16 mouse cellular contexts compared by ENCODE assay signal in genomic region chr2:115969201-115969600, GRCm38 (mm10).
"Had no signal": no experiment of that assay in that cellular context is flagged by ENCODE, and none has a peak within 500 bp of the region (broad histone marks: within the 10 kb centered on the region; RNA-seq: fewer than 3 reads in every experiment).

No protein-coding gene starts in this region.

- H3K4me3 ChIP-seq: midbrain, embryonic 10.5 days; midbrain, embryonic 12.5 days; myocyte; neural tube, embryonic 13.5 days; neural tube, embryonic 15.5 days had no signal

- H3K4me2 ChIP-seq: lung, embryonic 14.5 days; midbrain, embryonic 12.5 days; neural tube, embryonic 13.5 days; neural tube, embryonic 15.5 days had no signal

- DNase-seq: lung, adult 18-20 months; lung, embryonic 14.5 days; lung, postnatal 10 days; lung, postnatal 4 days; midbrain, embryonic 14.5 days; right cerebral cortex, postnatal 14 days; spleen, adult 18-20 months; thymus, adult 18-20 months; thymus, postnatal 14 days; thymus, postnatal 36 days had no signal

- H3K27ac ChIP-seq: midbrain, embryonic 10.5 days; midbrain, embryonic 12.5 days; neural tube, embryonic 13.5 days; neural tube, embryonic 15.5 days had no signal

- H3K9me3 ChIP-seq: midbrain, embryonic 10.5 days; midbrain, embryonic 12.5 days; neural tube, embryonic 13.5 days; neural tube, embryonic 15.5 days had no signal

- H3K9ac ChIP-seq: lung, embryonic 14.5 days; midbrain, embryonic 12.5 days; neural tube, embryonic 13.5 days; neural tube, embryonic 15.5 days had no signal

- H3K36me3 ChIP-seq: midbrain, embryonic 12.5 days; neural tube, embryonic 13.5 days; neural tube, embryonic 15.5 days had no signal

- ATAC-seq: midbrain, embryonic 16.5 days had no signal

- H3K27me3 ChIP-seq: midbrain, embryonic 12.5 days; neural tube, embryonic 13.5 days; neural tube, embryonic 15.5 days had no signal
